In the genomic region with DNA sequence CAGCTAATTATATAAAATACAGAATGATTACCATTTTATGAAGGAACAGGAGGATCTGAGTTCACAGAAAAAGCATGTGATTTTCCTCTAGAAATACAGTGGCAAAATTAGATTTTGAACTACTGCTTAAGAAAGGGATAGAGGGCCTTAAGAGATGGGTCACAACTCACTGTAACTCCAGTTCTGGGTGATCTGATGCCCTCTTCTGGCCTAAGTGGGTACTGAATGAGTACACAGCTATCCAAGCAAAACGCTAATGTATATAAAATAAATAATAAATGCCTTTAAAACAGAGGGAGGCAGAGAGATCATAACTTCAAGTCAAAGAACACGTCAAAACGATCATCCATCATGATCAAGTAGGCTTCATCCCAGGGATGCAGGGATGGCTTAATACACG, we compare ENCODE assay signal across 8 mouse cellular contexts.
DNase-seq lines count a peak whose midpoint lies in the region; ATAC-seq and TF ChIP-seq lines count a peak whose summit lies in the region.

No protein-coding gene starts in this region.

- H3K4me3 ChIP-seq in hindbrain, embryonic 11.5 days (ENCODE audit: low read depth, low read length) = no peak overlapping the region
- H3K4me3 ChIP-seq in hindbrain, embryonic 12.5 days = no peak overlapping the region
- no peak overlapping the region for H3K4me3 ChIP-seq in hindbrain, postnatal 0 days (ENCODE audit: low read length)
- H3K4me3 ChIP-seq in midbrain, embryonic 14.5 days (replicated peaks; ENCODE audit: low read depth, low read length) = no peak overlapping the region

- no peaks in the 10 kb centered on the region for H3K4me1 ChIP-seq in hindbrain, embryonic 11.5 days (replicated peaks; ENCODE audit: control insufficient read depth, insufficient read depth, low read length)
- no peaks in the 10 kb centered on the region for H3K4me1 ChIP-seq in hindbrain, embryonic 12.5 days
- H3K4me1 ChIP-seq in hindbrain, postnatal 0 days (ENCODE audit: insufficient read depth, low read length) = no peaks in the 10 kb centered on the region
- no peaks in the 10 kb centered on the region for H3K4me1 ChIP-seq in midbrain, embryonic 14.5 days (ENCODE audit: control insufficient read depth, insufficient read depth, low read length)

- 0 out of 2 replicates have a peak, but pooled peaks have one; percentile 51 for ATAC-seq in hindbrain, embryonic 11.5 days (ENCODE audit: low FRiP score)
- ATAC-seq in hindbrain, embryonic 12.5 days (ENCODE audit: low FRiP score) = no peak
- no peak for ATAC-seq in hindbrain, postnatal 0 days
- ATAC-seq in midbrain, embryonic 14.5 days (ENCODE audit: low FRiP score, low TSS enrichment) = no peak

- DNase-seq in hindbrain, embryonic 11.5 days (ENCODE audit: low spot score) = peak; percentile 54
- DNase-seq in B cell, adult 2 months = peak; percentile 6 to 17
- DNase-seq in MEL-GATA-1-ER (ENCODE audit: extremely low read depth, low read depth) = peak; percentile 7
- DNase-seq in hindbrain, postnatal 0 days (ENCODE audit: low spot score) = peak; percentile 61
- DNase-seq in midbrain, embryonic 14.5 days = peak; percentile 75
- DNase-seq in gastrocnemius, postnatal 14 days = no peak
- no peak for DNase-seq in spleen, postnatal 4 days (ENCODE audit: low spot score in 2 of 2)

- no peak overlapping the region for H3K4me2 ChIP-seq in hindbrain, embryonic 11.5 days (replicated peaks; ENCODE audit: low read depth, low read length)
- no peak overlapping the region for H3K4me2 ChIP-seq in hindbrain, embryonic 12.5 days (replicated peaks)
- no peak overlapping the region for H3K4me2 ChIP-seq in hindbrain, postnatal 0 days (ENCODE audit: low read depth, low read length)
- no peak overlapping the region for H3K4me2 ChIP-seq in midbrain, embryonic 14.5 days (ENCODE audit: low read length)

- H3K36me3 ChIP-seq in hindbrain, embryonic 11.5 days (ENCODE audit: control insufficient read depth, insufficient read depth, low read length) = no peaks in the 10 kb centered on the region
- H3K36me3 ChIP-seq in hindbrain, embryonic 12.5 days = no peaks in the 10 kb centered on the region
- no peaks in the 10 kb centered on the region for H3K36me3 ChIP-seq in hindbrain, postnatal 0 days (ENCODE audit: insufficient read depth, low read length)
- no peaks in the 10 kb centered on the region for H3K36me3 ChIP-seq in midbrain, embryonic 14.5 days (ENCODE audit: control insufficient read depth, insufficient read depth, low read length)

- TF ChIP-seq CTCF in hindbrain, postnatal 0 days (IDR thresholded peaks at IDR 0.05; ENCODE audit: low read depth) = peak; percentile 71

- intact Hi-C loops in gastrocnemius, postnatal 14 days (cut with DNase I; ENCODE audit: low total_unique reads) = no loop called here

- H3K9ac ChIP-seq in hindbrain, embryonic 11.5 days (ENCODE audit: low read depth, low read length) = no peak overlapping the region
- H3K9ac ChIP-seq in hindbrain, embryonic 12.5 days = no peak overlapping the region
- no peak overlapping the region for H3K9ac ChIP-seq in hindbrain, postnatal 0 days (replicated peaks; ENCODE audit: low read length)
- no peak overlapping the region for H3K9ac ChIP-seq in midbrain, embryonic 14.5 days (replicated peaks; ENCODE audit: low read length)

- no peaks in the 10 kb centered on the region for H3K9me3 ChIP-seq in hindbrain, embryonic 11.5 days (ENCODE audit: control insufficient read depth, low read length)
- no peaks in the 10 kb centered on the region for H3K9me3 ChIP-seq in hindbrain, embryonic 12.5 days (replicated peaks)
- no peaks in the 10 kb centered on the region for H3K9me3 ChIP-seq in hindbrain, postnatal 0 days (ENCODE audit: low read length)
- H3K9me3 ChIP-seq in midbrain, embryonic 14.5 days (ENCODE audit: control insufficient read depth, low read length) = no peaks in the 10 kb centered on the region

- H3K27me3 ChIP-seq in hindbrain, embryonic 11.5 days (ENCODE audit: control insufficient read depth, insufficient read depth, low read length) = no peaks in the 10 kb centered on the region
- no peaks in the 10 kb centered on the region for H3K27me3 ChIP-seq in hindbrain, embryonic 12.5 days
- no peaks in the 10 kb centered on the region for H3K27me3 ChIP-seq in hindbrain, postnatal 0 days (ENCODE audit: insufficient read depth, low read length)
- H3K27me3 ChIP-seq in midbrain, embryonic 14.5 days (ENCODE audit: control insufficient read depth, insufficient read depth, low read length) = no peaks in the 10 kb centered on the region

- H3K27ac ChIP-seq in hindbrain, embryonic 11.5 days (ENCODE audit: low read depth, low read length) = no peak overlapping the region
- H3K27ac ChIP-seq in hindbrain, embryonic 12.5 days = no peak overlapping the region
- H3K27ac ChIP-seq in hindbrain, postnatal 0 days = no peak overlapping the region
- H3K27ac ChIP-seq in midbrain, embryonic 14.5 days (replicated peaks; ENCODE audit: low read depth, low read length) = no peak overlapping the region

- WGBS in hindbrain, embryonic 11.5 days = 47% methylated on average over 4 of the region's 4 CpGs
- 45% methylated on average over 4 of the region's 4 CpGs for WGBS in hindbrain, embryonic 12.5 days
- 35% methylated on average over 4 of the region's 4 CpGs for WGBS in hindbrain, postnatal 0 days
- WGBS in midbrain, embryonic 14.5 days = 42% methylated on average over 4 of the region's 4 CpGs

Comparison
In these comparisons a context has a peak if more than half of its experiments do, and no peak if none do; other contexts are left out.
1. DNase-seq: peak in hindbrain, embryonic 11.5 days (single experiment), B cell, adult 2 months (2 of 2), MEL-GATA-1-ER (single experiment), hindbrain, postnatal 0 days (single experiment) and midbrain, embryonic 14.5 days (single experiment); none in gastrocnemius, postnatal 14 days (single experiment) and spleen, postnatal 4 days (0 of 2).